Mouse (Mus musculus): ENCODE results near the gene Hand1. TPM values are rescaled to one million over a fixed set of nuclear protein-coding genes. Genes with fewer than 3 reads are reported as not detected.
A peak's percentile ranks its signal among the peaks of the same experiment; 100 is the strongest.

The Hand1 gene
- polyA plus RNA-seq, 1 experiment from 2014 or later = 0.07 TPM

DNA sequence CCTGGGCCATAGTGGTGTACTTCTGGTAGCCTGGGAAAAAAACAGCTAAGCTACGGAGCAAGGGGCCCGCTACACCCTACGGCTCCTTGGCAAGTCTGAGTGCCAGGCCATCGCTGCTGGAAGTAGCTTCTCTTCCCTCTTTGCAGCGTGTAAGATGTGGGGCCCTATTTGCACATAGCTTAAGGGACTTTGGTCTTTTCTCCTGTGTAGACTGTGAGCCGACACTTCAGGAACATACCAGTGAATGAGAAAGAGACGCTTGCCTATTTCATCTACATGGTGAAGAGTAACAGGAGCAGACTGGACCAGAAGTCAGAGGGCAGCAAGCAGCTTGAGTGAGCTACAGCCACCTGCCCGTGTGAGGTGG lies 22.9 kb downstream of the Hand1 start:
- H3K9me3 ChIP-seq (ENCODE audit: low read length) = no peaks in the 10 kb centered on the region
- DNase-seq = no peak
- ATAC-seq = no peak
- no peak overlapping the region for H3K27ac ChIP-seq (ENCODE audit: low read depth)
- no peak overlapping the region for H3K4me3 ChIP-seq (ENCODE audit: low read depth, low read length)
- WGBS (ENCODE audit: insufficient replicate concordance) = 85% methylated on average over 8 of the region's 8 CpGs
- no peak overlapping the region for H3K9ac ChIP-seq (replicated peaks)
- H3K36me3 ChIP-seq (replicated peaks; ENCODE audit: insufficient read depth, low read length) = peaks cover 12% of the 10 kb centered on the region; the same call in 1 of the 2 replicates
- no peak overlapping the region for H3K4me2 ChIP-seq (ENCODE audit: low read depth, low read length)
- H3K4me1 ChIP-seq (ENCODE audit: insufficient read depth) = no peaks in the 10 kb centered on the region
- H3K27me3 ChIP-seq (ENCODE audit: insufficient read depth, low read length) = no peaks in the 10 kb centered on the region
- no peak for TF ChIP-seq CTCF (IDR thresholded peaks at IDR 0.05; ENCODE audit: low read depth)

DNA sequence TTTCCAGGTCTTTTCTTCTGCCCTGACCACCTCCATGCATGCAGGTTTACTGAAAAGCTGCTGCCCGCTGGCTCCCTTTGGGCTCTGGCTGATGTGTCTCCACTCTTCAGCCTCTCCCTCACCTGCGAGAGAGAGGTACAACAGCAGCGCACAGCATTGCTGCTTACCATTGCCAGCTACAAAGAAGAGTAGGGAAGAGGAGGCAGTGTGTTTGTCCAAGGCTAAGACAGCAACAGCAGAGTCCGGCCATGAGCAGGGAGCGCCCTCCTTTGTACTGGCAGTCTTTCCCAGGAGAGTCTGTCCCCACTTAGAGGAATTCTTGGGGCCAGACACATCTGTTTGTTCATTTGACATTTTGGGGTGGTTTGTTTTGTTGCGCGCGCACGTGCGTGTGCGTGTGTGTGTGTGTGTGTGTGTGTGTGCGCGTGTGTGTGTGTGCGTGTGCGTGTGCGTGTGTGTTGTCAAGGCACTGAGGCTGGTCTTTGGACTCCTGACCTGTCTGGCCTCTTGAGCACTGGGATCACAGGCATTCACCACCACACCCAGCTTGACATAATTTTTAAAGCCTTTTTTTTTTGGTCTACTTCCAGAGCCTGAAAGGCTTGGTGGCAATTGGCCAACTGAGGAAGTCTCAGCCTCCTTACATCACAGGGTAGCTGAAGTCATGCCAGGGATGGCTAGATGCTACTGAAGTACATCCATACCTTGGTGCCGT lies 23.4 kb downstream of the Hand1 start:
- H3K36me3 ChIP-seq (replicated peaks; ENCODE audit: insufficient read depth, low read length) = peaks cover 12% of the 10 kb centered on the region; the same call in 1 of the 2 replicates
- H3K4me2 ChIP-seq (ENCODE audit: low read depth, low read length) = no peak overlapping the region
- H3K4me3 ChIP-seq (ENCODE audit: low read depth, low read length) = no peak overlapping the region
- no peaks in the 10 kb centered on the region for H3K4me1 ChIP-seq (ENCODE audit: insufficient read depth)
- ATAC-seq (no peak), DNase-seq (no peak)
- TF ChIP-seq EP300 (IDR thresholded peaks at IDR 0.05; ENCODE audit: low read depth) = no peak
- no peak for TF ChIP-seq CTCF (IDR thresholded peaks at IDR 0.05; ENCODE audit: low read depth)
- H3K9ac ChIP-seq (replicated peaks) = no peak overlapping the region
- no peaks in the 10 kb centered on the region for H3K27me3 ChIP-seq (ENCODE audit: insufficient read depth, low read length)
- H3K9me3 ChIP-seq (ENCODE audit: low read length) = no peaks in the 10 kb centered on the region
- H3K27ac ChIP-seq (ENCODE audit: low read depth) = no peak overlapping the region
- 90% methylated on average over 17 of the region's 17 CpGs for WGBS (ENCODE audit: insufficient replicate concordance)

DNA sequence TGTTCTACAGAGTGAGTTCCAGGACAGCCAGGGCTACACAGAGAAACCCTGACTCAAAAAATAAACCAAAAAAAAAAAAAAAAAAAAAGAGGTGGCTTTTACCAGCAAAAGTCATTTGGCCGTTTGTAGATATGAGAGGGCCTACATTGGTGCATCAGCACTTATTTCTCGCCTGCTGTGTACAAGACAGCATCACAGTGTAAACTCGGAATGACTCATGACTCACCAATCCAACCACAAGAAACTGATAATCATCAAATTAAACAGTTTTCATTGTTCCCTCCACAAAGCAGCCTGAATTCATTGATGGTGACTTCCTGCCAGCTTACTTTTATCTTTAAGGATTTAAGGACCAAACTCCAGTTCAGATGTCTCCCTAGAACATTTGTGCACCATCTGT lies 27.6 kb downstream of the Hand1 start:
- H3K4me1 ChIP-seq (ENCODE audit: insufficient read depth) = peaks cover 19% of the 10 kb centered on the region
- H3K4me2 ChIP-seq (ENCODE audit: low read depth, low read length) = no peak overlapping the region
- TF ChIP-seq CTCF (IDR thresholded peaks at IDR 0.05; ENCODE audit: low read depth) = no peak
- peaks cover 10% of the 10 kb centered on the region; the same call in 1 of the 2 replicates for H3K27me3 ChIP-seq (ENCODE audit: insufficient read depth, low read length)
- no peaks in the 10 kb centered on the region for H3K9me3 ChIP-seq (ENCODE audit: low read length)
- H3K9ac ChIP-seq (replicated peaks) = no peak overlapping the region
- no peak overlapping the region for H3K4me3 ChIP-seq (ENCODE audit: low read depth, low read length)
- peaks cover under 1% of the 10 kb centered on the region; the same call in 1 of the 2 replicates for H3K36me3 ChIP-seq (replicated peaks; ENCODE audit: insufficient read depth, low read length)
- ATAC-seq = no peak
- 68% methylated on average over 3 of the region's 3 CpGs for WGBS (ENCODE audit: insufficient replicate concordance)
- DNase-seq = no peak
- no peak overlapping the region for H3K27ac ChIP-seq (ENCODE audit: low read depth)

DNA sequence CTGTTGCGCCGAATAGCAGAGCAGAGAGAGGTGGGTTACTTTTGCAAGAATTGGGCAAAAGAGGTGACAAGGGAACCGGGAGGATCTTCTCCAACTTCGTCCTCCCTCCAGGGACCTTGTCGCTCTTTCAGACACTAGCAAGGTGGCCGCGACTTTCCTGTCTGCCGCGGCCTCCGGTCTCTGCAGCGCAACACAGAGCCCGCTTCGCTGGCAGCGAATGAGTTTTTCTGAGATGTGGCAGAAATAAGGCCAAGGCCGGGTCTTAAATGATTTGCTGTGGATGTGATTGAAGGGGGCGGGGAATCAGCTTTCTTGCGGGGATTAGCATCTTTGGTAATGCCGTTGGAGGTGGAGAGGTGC lies 30.1 kb downstream of the Hand1 start:
- TF ChIP-seq CTCF (IDR thresholded peaks at IDR 0.05; ENCODE audit: low read depth) (no peak), EP300 (IDR thresholded peaks at IDR 0.05; ENCODE audit: low read depth) (no peak)
- no peak for DNase-seq
- H3K27ac ChIP-seq (ENCODE audit: low read depth) = no peak overlapping the region
- under 1% methylated on average over 18 of the region's 18 CpGs for WGBS (ENCODE audit: insufficient replicate concordance)
- peak overlapping the region; percentile 99 for H3K4me2 ChIP-seq (ENCODE audit: low read depth, low read length)
- H3K9ac ChIP-seq (replicated peaks) = peak overlapping the region; percentile 81
- H3K36me3 ChIP-seq (replicated peaks; ENCODE audit: insufficient read depth, low read length) = no peaks in the 10 kb centered on the region; the same call in 1 of the 2 replicates
- ATAC-seq = no peak
- no peaks in the 10 kb centered on the region for H3K9me3 ChIP-seq (ENCODE audit: low read length)
- H3K4me3 ChIP-seq (ENCODE audit: low read depth, low read length) = peak overlapping the region; percentile 90
- peaks cover 10% of the 10 kb centered on the region; the same call in 1 of the 2 replicates for H3K27me3 ChIP-seq (ENCODE audit: insufficient read depth, low read length)
- H3K4me1 ChIP-seq (ENCODE audit: insufficient read depth) = peaks cover 19% of the 10 kb centered on the region

DNA sequence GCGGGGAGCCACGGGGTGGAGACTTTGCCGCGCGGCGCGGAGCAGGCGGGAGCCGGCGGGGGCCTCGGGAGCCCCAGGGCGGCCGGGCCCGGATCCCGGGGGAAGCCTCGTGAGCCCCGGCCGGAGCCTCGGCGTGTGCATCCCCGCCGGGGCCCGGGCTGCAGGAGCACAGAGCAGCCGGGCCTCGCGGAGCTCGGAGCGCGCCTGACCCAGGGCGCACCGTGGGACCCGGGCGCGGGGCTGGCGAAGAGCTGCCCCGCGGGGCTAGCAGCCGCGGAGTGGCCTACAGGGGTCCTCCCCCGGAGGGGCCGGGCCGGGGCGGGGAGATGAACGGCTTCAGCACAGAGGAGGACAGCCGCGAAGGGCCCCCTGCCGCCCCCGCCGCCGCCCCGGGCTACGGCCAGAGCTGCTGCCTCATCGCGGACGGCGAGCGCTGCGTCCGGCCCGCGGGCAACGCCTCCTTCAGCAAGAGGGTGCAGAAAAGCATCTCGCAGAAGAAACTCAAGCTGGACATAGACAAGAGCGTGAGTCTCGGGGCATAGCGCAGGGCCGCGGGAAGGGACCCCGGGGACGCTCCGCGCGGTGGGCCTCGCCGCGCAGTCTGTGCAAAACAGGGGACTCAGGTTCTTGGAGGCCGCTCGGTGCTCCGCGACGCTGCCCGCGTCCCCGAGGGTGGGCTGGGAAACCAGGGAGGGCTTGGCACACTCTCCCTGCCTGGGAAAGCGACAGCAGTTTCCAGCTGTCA lies 30.7 kb downstream of the Hand1 start:
- Histone ChIP-seq H3K4me3 (ENCODE audit: low read depth, low read length) (peak overlapping the region; percentile 90), H3K9me3 (ENCODE audit: low read length) (no peaks in the 10 kb centered on the region), H3K36me3 (replicated peaks; ENCODE audit: insufficient read depth, low read length) (no peaks in the 10 kb centered on the region; the same call in 1 of the 2 replicates), H3K27ac (ENCODE audit: low read depth) (peak overlapping the region; percentile 51; the same call in 1 of the 2 replicates), H3K27me3 (ENCODE audit: insufficient read depth, low read length) (peaks cover 10% of the 10 kb centered on the region; the same call in 1 of the 2 replicates), H3K4me1 (ENCODE audit: insufficient read depth) (peaks cover 19% of the 10 kb centered on the region), H3K9ac (replicated peaks) (peak overlapping the region; percentile 81), H3K4me2 (ENCODE audit: low read depth, low read length) (peak overlapping the region; percentile 99)
- ATAC-seq = peak; percentile 50
- peak; percentile 56 for DNase-seq
- under 1% methylated on average over 61 of the region's 85 CpGs for WGBS (ENCODE audit: insufficient replicate concordance)
- TF ChIP-seq EP300 (IDR thresholded peaks at IDR 0.05; ENCODE audit: low read depth) = no peak
- TF ChIP-seq CTCF (IDR thresholded peaks at IDR 0.05; ENCODE audit: low read depth) = no peak

DNA sequence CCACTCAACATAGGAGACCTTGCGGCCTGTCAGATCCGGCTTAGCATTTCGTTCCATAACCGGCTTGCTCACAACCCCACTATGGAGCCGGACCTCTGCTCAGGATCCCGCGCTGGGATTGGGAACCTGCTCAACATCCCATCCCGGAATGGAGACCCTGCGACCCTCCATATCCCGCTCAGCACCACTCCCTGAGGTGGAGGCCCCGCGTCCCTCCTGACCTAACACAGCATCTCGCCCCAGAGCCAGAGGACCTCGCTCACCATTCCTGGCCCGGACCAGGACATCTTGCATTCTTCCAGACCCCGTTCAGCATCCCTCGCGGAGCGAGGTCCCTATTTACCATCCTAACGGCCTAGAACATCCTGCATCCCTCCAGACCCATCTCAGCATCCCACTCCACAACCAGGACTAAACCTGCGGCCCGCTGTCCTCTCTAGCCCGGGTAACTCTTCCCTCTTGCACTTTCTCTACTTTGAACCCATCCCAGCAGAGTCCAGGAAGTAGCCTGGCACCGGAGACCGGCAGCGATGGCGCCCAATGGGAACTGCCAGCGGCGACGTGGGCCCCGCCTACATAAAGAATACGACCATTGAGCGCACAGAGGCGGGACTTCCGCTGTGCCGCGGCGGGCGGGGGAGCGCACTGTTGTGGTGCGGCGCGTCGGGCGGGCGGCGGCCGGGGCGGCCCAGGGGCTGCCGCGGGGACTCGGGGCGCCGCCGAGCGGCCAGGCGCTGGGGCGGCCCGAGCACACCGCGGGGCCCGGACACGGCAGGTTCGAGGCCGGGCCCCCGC lies 31.4 kb downstream of the Hand1 start, which contains the start of gene Sap30l:
TSS of gene Sap30l (plus strand) at position 667 of the 795 bp plus-strand sequence.
- TF ChIP-seq EP300 (IDR thresholded peaks at IDR 0.05; ENCODE audit: low read depth) (no peak), CTCF (IDR thresholded peaks at IDR 0.05; ENCODE audit: low read depth) (no peak)
- H3K36me3 ChIP-seq (replicated peaks; ENCODE audit: insufficient read depth, low read length) = no peaks in the 10 kb centered on the region; the same call in 1 of the 2 replicates
- no peaks in the 10 kb centered on the region for H3K9me3 ChIP-seq (ENCODE audit: low read length)
- peak within 1 kb of the TSS; percentile 99 for H3K4me2 ChIP-seq (ENCODE audit: low read depth, low read length)
- peaks cover 10% of the 10 kb centered on the region; the same call in 1 of the 2 replicates for H3K27me3 ChIP-seq (ENCODE audit: insufficient read depth, low read length)
- H3K27ac ChIP-seq (ENCODE audit: low read depth) = peak within 1 kb of the TSS; percentile 79
- DNase-seq (peak; percentile 96), ATAC-seq (peak; percentile 98)
- H3K9ac ChIP-seq (replicated peaks) = peak within 1 kb of the TSS; percentile 81
- WGBS (ENCODE audit: insufficient replicate concordance) = 1% methylated on average over 54 of the region's 66 CpGs
- H3K4me3 ChIP-seq (ENCODE audit: low read depth, low read length) = peak within 1 kb of the TSS; percentile 90
- H3K4me1 ChIP-seq (ENCODE audit: insufficient read depth) = peaks cover 19% of the 10 kb centered on the region

Measured in liver, postnatal 0 days (tissue).